Mouse (Mus musculus): ENCODE measurements at regions not wholly inside any gene's neighbourhood (a gene's known extent, or its start where the extent isn't known, plus 50 kb on each side); places are given as distances from the start of the nearest gene placed in this dataset.

DNA sequence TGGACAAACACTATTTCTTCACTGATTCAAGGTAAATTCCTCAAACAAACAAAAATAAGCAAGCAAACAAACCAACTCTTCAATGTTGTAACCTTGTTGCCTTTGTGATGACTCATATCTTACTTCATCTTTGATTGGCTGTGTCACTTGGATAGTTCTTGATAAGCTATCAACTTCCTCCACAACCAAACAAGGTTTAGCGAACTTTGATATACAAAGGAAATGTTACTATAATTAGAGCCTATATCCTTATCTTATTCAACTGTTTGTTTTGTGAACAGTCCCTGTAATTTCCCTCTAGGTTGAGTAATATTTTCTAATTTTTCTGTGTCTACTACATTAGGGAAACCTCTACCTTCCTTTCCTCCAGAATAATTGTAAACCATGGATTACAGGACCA lies 52.8 kb upstream of the Gm10184 start:
- TF ChIP-seq CTCF (IDR thresholded peaks at IDR 0.05; ENCODE audit: borderline replicate concordance, extremely low read depth, insufficient read depth, insufficient read length) (no peak), POLR2A (IDR thresholded peaks at IDR 0.05; ENCODE audit: borderline replicate concordance, extremely low read depth, insufficient read depth, insufficient read length, poor library complexity, severe bottlenecking) (no peak)
